Mouse (Mus musculus) layer of hippocampus, adult 8-10 months (tissue): ENCODE results near the gene Def8. TPM values are rescaled to one million over a fixed set of nuclear protein-coding genes. Genes with fewer than 3 reads are reported as not detected.
"Not testable (repeated sequence)": the region's sequence is repeated elsewhere in the genome, so short reads cannot be mapped to it uniquely, and the experiment has no call there.

Experiments used
- DNase-seq, 2 experiments: peaks; one replicate each; pipeline ENCODE4 v3.0.0; 2022; ENCODE audit warnings: low spot score in 2 of 2
- total RNA-seq, 4 experiments: library from RNA; stranded (reverse); gene quantifications; 2 replicates each; pipeline ENCODE4 v1.2.4; 2022

The Def8 gene
- total RNA-seq, 4 experiments from 2014 or later: 48.1 to 59.4 (median 54.5) TPM

DNA sequence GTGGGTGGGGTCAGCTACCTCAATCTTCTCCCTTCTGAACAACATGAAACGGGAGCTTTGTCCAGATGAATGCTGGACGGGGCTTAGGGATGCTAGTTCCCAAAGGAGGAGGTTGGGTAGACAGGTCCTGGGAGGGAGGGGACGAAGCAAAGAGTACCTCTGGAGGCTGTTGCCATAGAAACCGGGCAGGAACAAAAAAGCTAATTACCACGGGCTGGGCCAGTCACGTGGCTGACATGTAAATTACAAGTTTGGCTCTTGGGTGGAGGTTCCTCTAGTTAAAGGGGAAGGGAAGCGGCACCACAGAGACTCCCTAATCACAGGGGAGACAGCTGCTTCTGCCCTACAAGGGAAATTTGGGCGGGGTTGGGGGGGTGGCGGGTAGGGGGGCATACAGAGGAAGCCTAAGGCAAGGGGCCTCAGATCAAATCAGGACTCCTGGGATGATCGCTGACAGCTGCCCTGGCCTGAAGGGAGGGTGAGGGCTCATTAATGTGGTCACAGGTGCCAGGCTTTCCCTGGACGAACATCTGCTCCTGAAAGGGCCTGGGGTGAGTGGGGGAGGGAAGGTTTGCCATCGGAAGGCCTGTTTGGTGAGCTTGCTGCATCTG, 10.7 kb upstream of the Def8 start:
- peak; percentile 82 to 86 for DNase-seq

DNA sequence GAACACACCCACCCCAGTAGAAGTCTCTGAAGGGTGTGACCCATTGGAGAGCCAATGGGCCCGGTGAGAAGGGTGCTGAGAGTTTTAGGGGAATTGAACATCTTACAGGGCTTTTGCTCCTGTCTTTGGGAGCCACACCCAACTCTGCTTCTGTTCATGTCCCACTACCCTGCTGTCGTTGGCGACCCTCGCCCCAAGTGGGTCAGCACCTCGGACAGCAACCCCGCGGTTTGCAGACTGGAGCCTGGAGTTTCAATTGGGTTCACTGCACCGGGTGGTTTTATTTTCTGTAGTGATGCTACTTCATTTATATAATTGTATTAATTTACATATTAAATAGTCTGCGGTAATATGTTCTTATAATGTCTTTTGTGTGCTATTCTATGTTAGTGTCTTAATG, 9.1 kb upstream of the Def8 start:
- DNase-seq: no peak

DNA sequence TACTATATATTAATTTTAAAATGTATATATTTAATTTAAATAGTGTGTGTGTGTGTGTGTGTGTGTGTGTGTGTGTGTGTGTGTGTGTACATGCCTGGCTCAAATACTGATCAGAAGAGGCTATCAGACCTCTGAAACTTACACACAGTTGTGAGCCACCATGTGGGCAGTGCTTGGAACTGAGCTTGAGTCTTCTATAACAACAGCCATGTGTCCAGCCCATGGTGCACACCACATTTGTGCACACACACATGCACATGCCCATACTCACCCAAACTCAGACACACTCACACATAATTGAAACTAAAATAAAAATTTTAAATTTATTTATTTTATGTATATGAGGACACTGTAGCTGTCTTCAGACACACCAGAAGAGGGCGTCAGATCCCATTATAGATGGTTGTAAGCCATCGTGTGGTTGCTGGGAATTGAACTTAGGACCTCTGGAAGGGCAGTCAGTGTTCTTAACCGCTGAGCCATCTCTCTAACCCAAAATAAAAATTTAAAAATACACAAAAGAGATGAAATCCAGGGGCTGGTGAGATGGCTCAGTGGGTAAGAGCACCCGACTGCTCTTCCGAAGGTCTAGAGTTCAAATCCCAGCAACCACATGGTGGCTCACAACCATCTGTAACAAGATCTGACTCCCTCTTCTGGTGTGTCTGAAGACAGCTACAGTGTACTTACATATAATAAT, 8.2 kb upstream of the Def8 start:
- DNase-seq: not testable (repeated sequence)

DNA sequence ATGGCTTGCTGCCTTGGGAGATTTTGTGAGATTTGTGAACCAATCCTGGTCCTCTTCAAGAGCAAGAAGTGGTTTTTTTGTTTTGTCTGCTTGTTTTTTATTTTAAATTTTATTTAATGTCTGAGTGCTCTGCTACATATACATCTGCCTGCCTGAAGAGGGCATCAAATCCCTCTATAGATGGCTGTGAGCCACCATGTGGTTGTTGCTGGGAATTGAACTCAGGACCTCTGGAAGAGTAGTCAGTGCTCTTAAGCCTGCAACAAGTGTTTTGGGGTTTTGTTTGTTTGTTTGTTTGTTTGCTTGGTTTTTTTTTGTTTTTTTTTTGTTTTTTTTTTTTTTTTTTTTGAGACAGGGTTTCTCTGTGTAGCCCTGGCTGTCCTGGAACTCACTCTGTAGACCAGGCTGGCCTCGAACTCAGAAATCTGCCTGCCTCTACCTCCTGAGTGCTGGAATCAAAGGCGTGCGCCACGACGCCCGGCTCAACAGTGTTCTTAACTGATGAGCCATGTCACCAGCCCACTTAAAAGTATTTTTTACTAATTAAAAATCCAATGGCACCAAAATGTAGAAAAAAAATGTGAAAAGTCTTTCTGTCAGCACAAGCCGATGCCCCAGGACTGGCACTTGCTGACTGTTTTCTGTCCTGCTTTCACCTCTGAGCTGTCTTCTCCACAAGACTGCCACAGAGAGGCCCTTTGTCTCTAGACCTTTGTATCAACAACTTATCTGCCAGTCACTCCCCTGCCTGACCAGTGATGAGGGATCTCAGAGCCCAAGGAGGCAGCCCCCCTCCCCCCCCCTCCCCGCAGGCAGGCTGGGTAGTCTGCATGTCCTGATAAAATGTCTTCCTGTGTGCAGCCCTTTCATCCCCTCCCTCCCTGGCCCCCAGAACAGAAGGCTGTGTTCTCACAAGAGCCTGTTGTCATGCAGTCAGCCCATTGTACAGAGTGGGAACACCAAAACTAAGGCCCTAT, 7.1 kb upstream of the Def8 start:
- no peak for DNase-seq

DNA sequence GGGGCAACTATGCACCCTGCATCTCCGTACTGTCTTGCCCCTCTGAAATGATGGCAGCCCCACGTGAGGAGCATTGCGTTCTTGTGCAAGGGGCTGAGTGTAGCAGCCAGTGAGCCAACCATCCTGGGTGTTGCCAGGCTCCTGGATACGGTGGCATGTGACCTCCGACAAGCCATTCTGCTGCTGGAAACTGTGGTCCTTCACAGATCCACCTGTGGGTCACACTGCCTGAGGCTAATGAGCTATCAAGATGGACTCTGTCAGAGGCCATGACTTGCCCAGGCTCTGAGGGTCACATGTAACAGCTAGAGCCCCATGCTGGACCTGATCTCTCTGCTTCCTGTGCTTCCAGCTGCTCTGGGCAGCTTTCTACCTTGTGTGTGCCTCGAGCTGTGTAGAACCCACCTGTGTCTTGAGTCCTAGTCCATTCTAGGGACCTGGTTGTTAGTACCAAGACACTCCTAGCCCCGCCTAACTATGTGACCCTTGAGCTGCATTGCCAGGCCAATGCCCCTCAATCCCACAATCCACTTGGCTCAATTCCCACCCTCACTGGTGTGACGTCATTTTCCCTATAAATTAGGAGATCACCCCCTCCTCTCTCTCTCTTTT, 6.3 kb upstream of the Def8 start:
- DNase-seq: no peak

DNA sequence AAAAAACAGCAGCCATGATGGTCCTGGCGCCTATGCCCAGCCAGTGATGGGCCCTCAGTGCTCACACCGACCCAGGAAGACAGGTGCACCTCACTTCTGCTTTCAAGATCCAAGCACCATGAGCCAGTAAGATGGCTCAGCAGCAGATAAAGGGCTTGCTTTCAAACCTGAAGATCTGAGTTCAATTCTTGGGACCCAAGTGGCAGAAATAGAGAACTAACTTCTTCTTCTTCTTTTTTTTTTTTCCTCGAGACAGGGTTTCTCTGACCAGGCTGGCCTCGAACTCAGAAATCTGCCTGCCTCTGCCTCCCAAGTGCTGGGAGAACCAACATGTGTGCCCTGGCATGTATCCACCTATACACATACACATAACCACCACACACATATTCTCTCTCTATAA, 3.6 kb upstream of the Def8 start:
- DNase-seq: no peak

DNA sequence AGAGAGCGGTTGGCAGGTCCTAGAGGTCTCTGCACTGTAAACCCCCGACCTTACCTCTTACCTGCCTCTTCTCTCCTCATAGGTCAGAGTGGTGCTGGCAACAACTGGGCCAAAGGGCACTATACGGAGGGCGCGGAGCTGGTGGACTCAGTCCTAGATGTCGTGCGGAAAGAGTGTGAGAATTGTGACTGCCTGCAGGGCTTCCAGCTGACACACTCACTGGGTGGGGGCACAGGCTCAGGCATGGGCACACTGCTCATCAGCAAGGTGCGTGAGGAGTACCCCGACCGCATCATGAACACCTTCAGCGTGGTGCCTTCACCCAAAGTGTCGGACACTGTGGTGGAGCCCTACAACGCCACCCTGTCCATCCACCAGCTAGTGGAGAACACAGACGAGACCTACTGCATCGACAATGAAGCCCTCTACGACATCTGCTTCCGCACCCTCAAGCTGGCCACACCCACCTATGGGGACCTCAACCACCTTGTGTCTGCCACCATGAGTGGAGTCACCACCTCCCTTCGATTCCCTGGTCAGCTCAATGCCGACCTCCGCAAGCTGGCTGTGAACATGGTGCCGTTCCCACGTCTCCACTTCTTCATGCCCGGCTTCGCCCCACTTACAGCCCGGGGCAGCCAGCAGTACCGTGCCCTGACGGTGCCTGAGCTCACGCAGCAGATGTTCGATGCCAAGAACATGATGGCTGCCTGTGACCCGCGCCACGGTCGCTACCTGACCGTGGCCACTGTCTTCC, 2.6 kb upstream of the Def8 start:
- no peak for DNase-seq

DNA sequence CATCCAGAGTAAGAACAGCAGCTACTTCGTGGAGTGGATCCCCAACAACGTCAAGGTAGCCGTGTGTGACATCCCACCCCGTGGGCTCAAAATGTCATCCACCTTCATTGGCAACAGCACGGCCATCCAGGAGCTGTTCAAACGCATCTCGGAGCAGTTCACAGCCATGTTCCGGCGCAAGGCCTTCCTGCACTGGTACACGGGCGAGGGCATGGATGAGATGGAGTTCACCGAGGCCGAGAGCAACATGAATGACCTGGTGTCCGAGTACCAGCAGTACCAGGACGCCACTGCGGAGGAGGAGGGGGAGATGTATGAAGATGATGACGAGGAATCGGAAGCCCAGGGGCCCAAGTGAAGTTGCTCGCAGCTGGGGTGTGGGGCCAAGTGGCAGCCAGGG, 2.0 kb upstream of the Def8 start:
- DNase-seq: peak in 1 of 2 experiments; percentile 14

DNA sequence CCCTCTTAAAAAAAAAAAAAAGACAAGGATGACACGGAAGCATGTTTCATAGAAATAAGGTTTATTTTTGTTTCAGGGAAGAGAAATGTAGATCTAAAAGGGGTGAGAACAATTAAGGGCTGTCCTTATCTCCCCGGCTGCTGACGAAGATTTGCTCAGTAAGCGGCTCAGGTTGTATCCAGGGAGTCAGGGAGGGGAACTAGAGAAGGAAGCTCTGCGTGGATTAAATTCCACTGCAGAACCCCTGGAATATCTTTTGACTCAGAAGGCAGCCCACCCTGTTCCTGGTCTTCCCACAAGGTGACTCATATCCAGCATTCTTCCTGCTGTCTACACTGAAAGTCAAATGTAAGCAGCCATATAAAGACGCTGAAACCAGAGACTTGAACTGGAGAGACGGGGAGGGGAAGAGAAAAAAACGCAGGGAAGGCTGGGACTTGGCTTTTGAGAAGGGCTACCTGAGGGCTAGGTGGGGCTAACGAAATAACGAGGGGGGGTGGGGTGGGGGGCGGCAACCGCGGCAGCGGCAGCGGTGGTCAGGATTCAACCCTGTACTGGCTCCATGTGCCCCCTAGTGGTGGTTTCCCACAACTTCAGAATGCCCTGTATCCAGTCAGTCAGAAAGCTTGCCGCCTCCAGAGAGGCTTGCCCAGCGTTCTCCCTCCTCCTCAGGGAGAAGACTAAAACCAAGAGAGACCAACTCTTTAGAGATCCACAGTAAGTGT, 1.1 kb upstream of the Def8 start:
- DNase-seq: peak; percentile 56 to 69

DNA sequence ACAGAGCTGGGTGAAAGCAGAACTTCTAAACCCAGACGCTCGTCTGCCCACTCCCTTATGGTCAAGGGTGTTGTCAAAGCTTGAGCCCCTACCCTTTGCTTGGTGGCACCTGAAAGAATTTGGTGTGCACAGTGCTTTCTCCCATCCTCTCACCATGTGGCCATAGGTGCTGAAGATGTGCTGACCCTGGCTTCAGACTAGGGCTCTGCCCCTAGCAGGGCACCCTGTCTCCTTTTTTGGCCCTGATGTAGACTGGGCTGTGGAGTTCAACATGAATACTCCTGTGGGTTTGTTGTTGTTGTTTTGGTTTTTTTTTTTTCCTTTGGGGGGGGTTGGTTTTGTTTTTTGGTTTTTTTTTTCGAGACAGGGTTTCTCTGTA, 557 bp upstream of the Def8 start:
- DNase-seq: no peak

DNA sequence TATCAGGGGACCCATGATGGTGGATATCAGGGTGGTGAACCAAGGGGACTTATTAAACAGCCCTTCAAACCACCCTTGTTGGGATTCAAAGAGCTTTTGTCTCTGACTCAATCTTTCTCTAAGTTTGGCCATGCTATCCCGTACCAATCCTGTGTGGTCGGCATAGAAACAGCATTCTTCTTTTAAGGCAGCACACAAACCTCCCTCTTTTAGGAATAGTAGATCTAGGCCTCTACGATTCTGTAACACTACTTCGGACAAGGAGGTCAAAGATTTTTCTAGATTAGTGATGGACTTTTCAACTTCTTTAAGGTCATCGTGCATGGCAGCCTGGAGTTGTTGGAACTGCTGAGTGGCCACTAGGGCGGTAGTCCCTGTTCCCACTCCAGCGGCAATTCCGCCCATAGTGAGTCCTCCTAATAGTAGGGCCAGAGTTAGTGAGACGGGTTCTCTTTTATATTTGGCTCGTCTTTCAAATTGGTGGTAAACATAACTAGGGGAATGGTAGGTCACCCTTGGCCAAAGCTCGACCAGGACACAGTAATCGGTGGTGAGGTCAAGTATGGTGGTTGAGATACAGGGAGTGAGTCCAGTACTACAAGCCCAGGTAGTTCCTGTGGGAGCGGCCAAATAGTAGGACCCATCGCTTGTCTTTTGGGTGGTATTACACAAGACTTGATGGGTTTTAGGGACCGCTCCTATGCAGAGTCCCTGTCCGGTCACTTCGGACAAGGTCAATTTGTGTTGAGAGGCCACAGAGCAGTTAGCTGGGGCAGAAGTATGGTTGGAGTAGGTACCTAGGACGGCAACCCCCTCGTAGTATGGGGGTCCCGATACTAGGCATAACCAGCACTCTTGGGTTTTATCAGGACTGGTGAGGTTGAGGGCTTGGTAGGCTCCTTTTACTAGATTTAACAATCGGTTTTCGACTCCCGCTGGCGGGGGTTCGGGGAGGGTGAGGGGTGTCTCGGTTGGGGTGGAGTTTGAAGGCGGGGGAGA, 3.5 kb downstream of the Def8 start:
- DNase-seq: no peak

DNA sequence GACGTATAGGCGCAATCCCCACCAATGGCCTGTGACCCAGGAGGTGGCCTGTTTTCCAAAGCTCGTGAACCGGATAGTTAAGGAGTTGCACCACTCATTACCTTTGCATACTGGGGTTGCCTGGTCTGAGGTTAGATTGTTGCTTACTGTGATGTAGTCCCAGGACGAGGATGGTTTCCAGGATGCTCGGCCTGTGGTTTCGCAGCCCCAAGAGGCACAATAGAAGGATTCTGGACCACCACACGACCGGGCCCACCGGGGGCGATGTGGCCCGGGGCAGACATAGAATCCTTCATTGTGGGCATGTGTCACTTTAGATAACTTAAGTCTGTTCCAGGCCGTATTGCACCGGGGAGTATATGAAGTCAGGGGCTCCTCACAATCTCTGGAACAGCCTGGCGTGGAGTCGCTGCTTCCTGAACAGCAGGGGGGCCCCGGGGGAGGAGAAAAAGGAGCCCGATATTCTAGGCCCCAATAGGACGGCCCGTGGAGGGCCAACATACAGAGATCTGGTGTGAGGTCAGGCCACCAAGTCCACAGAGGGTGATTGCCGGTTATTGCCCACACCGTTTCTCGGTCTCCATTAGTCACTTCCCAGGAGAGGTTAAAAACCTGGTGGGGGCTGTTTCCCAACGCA, 4.4 kb downstream of the Def8 start:
- DNase-seq: no peak

DNA sequence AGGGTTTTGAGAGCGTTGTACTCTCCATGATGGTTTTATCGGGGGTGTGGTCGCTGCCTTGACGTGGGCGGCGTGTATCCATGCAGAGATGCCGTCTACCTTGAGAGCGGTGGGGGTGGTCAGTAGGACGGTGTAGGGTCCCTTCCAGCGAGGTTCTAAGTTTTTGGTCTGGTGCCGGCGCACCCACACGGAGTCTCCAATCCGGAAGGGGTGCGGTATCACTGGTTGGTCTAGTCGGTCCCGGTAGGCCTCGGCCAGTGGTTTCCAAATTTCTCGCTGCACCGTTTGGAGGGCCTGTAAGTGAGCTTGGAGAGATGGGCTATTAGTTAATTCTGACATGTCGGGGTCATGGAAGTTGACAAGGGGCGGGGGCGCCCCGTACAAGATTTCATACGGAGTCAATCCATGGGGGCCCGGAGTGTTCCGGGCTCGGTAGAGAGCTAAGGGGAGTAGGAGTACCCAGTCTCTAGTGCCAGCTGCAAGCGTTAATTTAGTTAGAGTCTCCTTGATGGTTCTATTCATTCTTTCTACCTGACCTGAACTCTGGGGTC, 5.1 kb downstream of the Def8 start:
- DNase-seq: no peak

DNA sequence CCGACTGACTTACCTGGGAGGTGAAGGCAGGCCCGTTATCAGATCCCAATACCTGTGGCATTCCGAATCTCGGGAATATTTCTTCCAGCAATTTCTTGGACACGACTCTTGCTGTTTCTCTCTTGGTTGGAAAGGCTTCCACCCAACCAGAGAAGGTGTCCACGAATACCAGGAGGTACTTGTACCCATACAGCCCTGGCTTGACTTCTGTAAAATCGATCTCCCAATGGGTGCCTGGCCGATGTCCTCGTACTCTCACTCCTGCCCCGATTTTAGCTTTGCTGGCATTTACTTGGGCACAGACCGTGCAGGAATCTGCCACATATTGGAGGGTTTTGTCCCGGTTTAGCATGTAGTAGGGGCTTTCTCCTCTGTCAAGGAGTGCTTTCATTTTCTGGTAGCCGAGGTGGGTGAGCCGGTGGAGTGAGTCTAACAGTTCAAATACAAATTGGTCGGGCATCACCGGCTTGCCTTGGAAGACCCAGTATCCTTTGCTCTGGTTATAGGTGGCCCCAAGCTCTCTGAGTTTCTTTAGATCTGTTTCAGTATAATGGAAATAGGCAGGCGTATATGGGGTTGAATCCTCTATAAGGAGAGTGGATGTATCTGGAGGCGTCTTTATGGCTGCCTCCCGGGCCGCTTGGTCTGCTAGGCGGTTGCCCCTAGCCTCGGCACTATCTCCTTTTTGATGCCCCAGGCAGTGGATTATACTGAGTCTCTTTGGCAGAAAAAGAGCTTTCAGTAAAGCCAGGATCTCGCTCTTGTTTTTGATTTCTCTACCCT, 5.8 kb downstream of the Def8 start:
- no peak for DNase-seq

DNA sequence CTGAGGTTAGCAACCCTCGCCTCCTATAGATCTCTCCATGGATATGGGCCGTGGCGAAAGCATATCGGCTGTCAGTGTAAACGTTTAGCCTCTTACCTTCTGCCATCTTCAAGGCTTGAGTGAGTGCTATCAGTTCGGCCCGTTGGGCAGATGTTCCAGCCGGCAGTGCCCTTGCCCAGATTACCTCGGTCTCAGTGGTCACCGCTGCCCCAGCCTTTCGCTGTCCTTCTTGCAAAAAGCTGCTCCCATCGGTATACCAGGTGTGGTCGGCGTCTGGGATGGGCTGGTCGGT, 6.3 kb downstream of the Def8 start:
- not testable (repeated sequence) for DNase-seq

DNA sequence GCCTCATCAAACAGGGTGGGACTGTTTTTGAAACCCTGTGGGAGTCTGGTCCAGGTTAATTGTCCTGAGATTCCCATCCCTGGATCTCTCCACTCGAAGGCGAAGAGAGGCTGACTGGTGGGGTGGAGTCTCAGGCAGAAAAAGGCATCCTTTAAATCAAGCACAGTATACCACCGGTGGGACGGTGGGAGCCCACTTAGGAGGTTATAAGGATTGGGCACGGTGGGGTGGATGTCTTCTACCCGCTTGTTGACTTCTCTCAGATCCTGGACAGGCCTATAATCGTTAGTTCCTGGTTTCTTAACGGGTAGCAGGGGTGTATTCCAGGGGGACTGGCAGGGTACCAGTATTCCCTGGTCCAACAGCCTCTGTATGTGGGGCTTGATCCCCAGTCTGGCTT, 7.6 kb downstream of the Def8 start:
- DNase-seq: not testable (repeated sequence)

DNA sequence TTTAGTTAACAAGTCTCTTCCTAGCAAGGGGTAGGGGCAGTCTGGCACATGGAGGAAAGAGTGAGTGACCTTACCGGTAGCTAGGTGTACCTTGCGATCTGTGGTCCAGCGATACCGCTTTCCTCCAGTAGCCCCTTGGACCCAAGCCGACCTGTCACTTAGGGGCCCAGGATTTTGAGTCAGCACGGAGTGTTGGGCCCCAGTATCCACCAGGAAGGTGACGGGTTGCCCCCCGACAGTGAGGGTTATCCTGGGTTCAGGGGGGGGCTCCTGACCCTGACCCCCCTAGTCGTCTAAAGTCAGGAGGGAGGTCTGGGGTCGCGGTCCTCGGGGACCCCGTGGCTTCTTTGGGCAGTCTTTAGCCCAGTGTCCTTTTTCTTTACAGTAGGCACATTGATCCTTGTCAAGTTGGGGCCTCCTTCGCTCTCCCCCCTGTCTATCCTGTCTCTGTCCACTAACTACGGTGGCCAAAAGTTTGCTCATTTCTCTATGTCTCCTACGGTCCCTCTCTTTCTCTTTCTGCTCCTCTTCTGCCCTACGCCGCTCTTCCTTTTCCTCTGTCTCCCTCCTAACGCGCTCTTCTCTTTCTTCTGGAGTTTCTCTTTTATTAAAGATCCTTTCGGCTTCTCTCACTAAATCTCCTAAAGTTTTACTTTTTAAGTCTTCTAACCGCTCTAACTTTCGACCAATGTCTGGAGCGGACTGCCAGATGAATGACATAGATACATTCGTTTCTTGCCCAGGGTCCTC, 8.5 kb downstream of the Def8 start:
- no peak for DNase-seq
